Mouse (Mus musculus): ENCODE results near the gene Pwwp2b. TPM values are rescaled to one million over a fixed set of nuclear protein-coding genes. Genes with fewer than 3 reads are reported as not detected.

The Pwwp2b gene
- polyA plus RNA-seq, 1 experiment from 2014 or later, result 4.3 TPM

GRCm38 (mm10) chr7:139293350-139293749 is 45.1 kb downstream of the Pwwp2b start:
- no peaks in the 10 kb centered on the region for H3K9me3 ChIP-seq (replicated peaks)
- 50% methylated on average over 4 of the region's 4 CpGs for WGBS
- no peak for ATAC-seq (ENCODE audit: low FRiP score)

GRCm38 (mm10) chr7:139294076-139294475 is 45.8 kb downstream of the Pwwp2b start:
- H3K27ac ChIP-seq, result no peak overlapping the region
- no peaks in the 10 kb centered on the region for H3K9me3 ChIP-seq (replicated peaks)
- H3K4me1 ChIP-seq, result no peaks in the 10 kb centered on the region
- H3K4me3 ChIP-seq, result no peak overlapping the region
- ATAC-seq (ENCODE audit: low FRiP score), result no peak
- WGBS, result 91% methylated on average over 5 of the region's 5 CpGs
- no peaks in the 10 kb centered on the region for H3K27me3 ChIP-seq
- H3K36me3 ChIP-seq, result no peaks in the 10 kb centered on the region
- H3K4me2 ChIP-seq (replicated peaks), result no peak overlapping the region
- no peak overlapping the region for H3K9ac ChIP-seq

More at GRCm38 (mm10) chr7:139293350-139293749, 45.1 kb downstream of the Pwwp2b start:
- no peaks in the 10 kb centered on the region for H3K36me3 ChIP-seq
- no peaks in the 10 kb centered on the region for H3K4me1 ChIP-seq
- no peak overlapping the region for H3K4me3 ChIP-seq
- H3K4me2 ChIP-seq (replicated peaks), result no peak overlapping the region
- no peaks in the 10 kb centered on the region for H3K27me3 ChIP-seq
- no peak overlapping the region for H3K9ac ChIP-seq
- no peak overlapping the region for H3K27ac ChIP-seq

GRCm38 (mm10) chr7:139295653-139296052 is 47.4 kb downstream of the Pwwp2b start:
- no peaks in the 10 kb centered on the region for H3K4me1 ChIP-seq
- no peak overlapping the region for H3K4me2 ChIP-seq (replicated peaks)
- no peak overlapping the region for H3K9ac ChIP-seq
- ATAC-seq (ENCODE audit: low FRiP score), result no peak
- no peak overlapping the region for H3K4me3 ChIP-seq
- H3K27ac ChIP-seq, result no peak overlapping the region
- WGBS, result 69% methylated on average over 1 of the region's 1 CpGs
- H3K9me3 ChIP-seq (replicated peaks), result no peaks in the 10 kb centered on the region
- H3K27me3 ChIP-seq, result no peaks in the 10 kb centered on the region; the same call in 1 of the 2 replicates
- H3K36me3 ChIP-seq, result no peaks in the 10 kb centered on the region

- Histone ChIP-seq H3K9me3 (replicated peaks) (no peaks in the 10 kb centered on the region), H3K4me1 (no peaks in the 10 kb centered on the region), H3K4me2 (replicated peaks) (no peak overlapping the region), H3K27me3 (peaks cover under 1% of the 10 kb centered on the region), H3K4me3 (no peak overlapping the region), H3K27ac (no peak overlapping the region), H3K9ac (no peak overlapping the region), H3K36me3 (no peaks in the 10 kb centered on the region)
- 78% methylated on average over 9 of the region's 10 CpGs for WGBS
- ATAC-seq (ENCODE audit: low FRiP score), result no peak
Observed at GRCm38 (mm10) chr7:139296552-139297100, 48.3 kb downstream of the Pwwp2b start.

- Histone ChIP-seq H3K4me3 (no peak overlapping the region), H3K36me3 (no peaks in the 10 kb centered on the region), H3K9ac (no peak overlapping the region), H3K27ac (no peak overlapping the region), H3K4me1 (no peaks in the 10 kb centered on the region), H3K9me3 (replicated peaks) (no peaks in the 10 kb centered on the region), H3K27me3 (peaks cover 8% of the 10 kb centered on the region), H3K4me2 (replicated peaks) (no peak overlapping the region)
- 37% methylated on average over 4 of the region's 4 CpGs for WGBS
- no peak for ATAC-seq (ENCODE audit: low FRiP score)
Observed at GRCm38 (mm10) chr7:139298446-139298845, 50.2 kb downstream of the Pwwp2b start.

GRCm38 (mm10) chr7:139299424-139299823 is 51.1 kb downstream of the Pwwp2b start:
- Histone ChIP-seq H3K36me3 (no peaks in the 10 kb centered on the region), H3K27me3 (peaks cover 12% of the 10 kb centered on the region), H3K9me3 (replicated peaks) (no peaks in the 10 kb centered on the region), H3K9ac (no peak overlapping the region), H3K4me1 (no peaks in the 10 kb centered on the region), H3K27ac (no peak overlapping the region), H3K4me3 (no peak overlapping the region), H3K4me2 (replicated peaks) (no peak overlapping the region)
- ATAC-seq (ENCODE audit: low FRiP score), result no peak
- WGBS, result 15% methylated on average over 8 of the region's 8 CpGs

GRCm38 (mm10) chr7:139300423-139300822 is 52.1 kb downstream of the Pwwp2b start:
- Histone ChIP-seq H3K9ac (no peak overlapping the region), H3K4me2 (replicated peaks) (no peak overlapping the region), H3K9me3 (replicated peaks) (no peaks in the 10 kb centered on the region), H3K4me3 (no peak overlapping the region), H3K36me3 (no peaks in the 10 kb centered on the region), H3K27ac (no peak overlapping the region), H3K4me1 (no peaks in the 10 kb centered on the region), H3K27me3 (peaks cover 15% of the 10 kb centered on the region)
- WGBS, result 58% methylated on average over 7 of the region's 7 CpGs
- ATAC-seq (ENCODE audit: low FRiP score), result no peak

GRCm38 (mm10) chr7:139301505-139301904 is 53.2 kb downstream of the Pwwp2b start:
- no peak for ATAC-seq (ENCODE audit: low FRiP score)
- Histone ChIP-seq H3K27me3 (peaks cover 15% of the 10 kb centered on the region), H3K4me3 (no peak overlapping the region), H3K36me3 (no peaks in the 10 kb centered on the region), H3K27ac (no peak overlapping the region), H3K4me1 (no peaks in the 10 kb centered on the region), H3K4me2 (replicated peaks) (no peak overlapping the region), H3K9ac (no peak overlapping the region), H3K9me3 (replicated peaks) (no peaks in the 10 kb centered on the region)
- WGBS, result 77% methylated on average over 8 of the region's 8 CpGs

- H3K27ac ChIP-seq, result no peak overlapping the region
- H3K36me3 ChIP-seq, result no peaks in the 10 kb centered on the region
- no peak overlapping the region for H3K9ac ChIP-seq
- ATAC-seq (ENCODE audit: low FRiP score), result no peak
- H3K4me1 ChIP-seq, result no peaks in the 10 kb centered on the region
- H3K27me3 ChIP-seq, result peaks cover 15% of the 10 kb centered on the region
- H3K4me3 ChIP-seq, result no peak overlapping the region
- WGBS, result 48% methylated on average over 5 of the region's 5 CpGs
- H3K4me2 ChIP-seq (replicated peaks), result no peak overlapping the region
- no peaks in the 10 kb centered on the region for H3K9me3 ChIP-seq (replicated peaks)
Observed at GRCm38 (mm10) chr7:139302314-139302713, 54.0 kb downstream of the Pwwp2b start.

- Histone ChIP-seq H3K9ac (no peak overlapping the region), H3K4me3 (no peak overlapping the region), H3K27me3 (peaks cover 15% of the 10 kb centered on the region), H3K9me3 (replicated peaks) (no peaks in the 10 kb centered on the region), H3K4me2 (replicated peaks) (no peak overlapping the region), H3K36me3 (no peaks in the 10 kb centered on the region), H3K4me1 (no peaks in the 10 kb centered on the region), H3K27ac (no peak overlapping the region)
- 43% methylated on average over 6 of the region's 6 CpGs for WGBS
- ATAC-seq (ENCODE audit: low FRiP score), result peak; percentile 78
Observed at GRCm38 (mm10) chr7:139303280-139304011, 55.2 kb downstream of the Pwwp2b start.

GRCm38 (mm10) chr7:139304322-139304721 is 56.0 kb downstream of the Pwwp2b start:
- no peak overlapping the region for H3K4me3 ChIP-seq
- H3K27me3 ChIP-seq, result peaks cover 15% of the 10 kb centered on the region
- 45% methylated on average over 5 of the region's 5 CpGs for WGBS
- H3K27ac ChIP-seq, result no peak overlapping the region
- no peaks in the 10 kb centered on the region for H3K36me3 ChIP-seq
- no peaks in the 10 kb centered on the region for H3K4me1 ChIP-seq
- H3K9ac ChIP-seq, result no peak overlapping the region
- no peaks in the 10 kb centered on the region for H3K9me3 ChIP-seq (replicated peaks)
- no peak overlapping the region for H3K4me2 ChIP-seq (replicated peaks)
- ATAC-seq (ENCODE audit: low FRiP score), result no peak

- Histone ChIP-seq H3K36me3 (no peaks in the 10 kb centered on the region), H3K9ac (no peak overlapping the region), H3K27me3 (peaks cover 11% of the 10 kb centered on the region), H3K4me1 (peaks cover 7% of the 10 kb centered on the region), H3K27ac (no peak overlapping the region), H3K4me3 (no peak overlapping the region), H3K4me2 (replicated peaks) (no peak overlapping the region), H3K9me3 (replicated peaks) (no peaks in the 10 kb centered on the region)
- no peak for ATAC-seq (ENCODE audit: low FRiP score)
- 58% methylated on average over 2 of the region's 2 CpGs for WGBS
Observed at GRCm38 (mm10) chr7:139307056-139307455, 58.8 kb downstream of the Pwwp2b start.
